Mouse (Mus musculus) cortical plate, adult 2 months (tissue): ENCODE measurements at regions not wholly inside any gene's neighbourhood (a gene's known extent, or its start where the extent isn't known, plus 50 kb on each side); places are given as distances from the start of the nearest gene placed in this dataset.

ENCODE experiments used
- H3K27ac ChIP-seq: fragments of 200-500 bp; 2 replicates; pipeline ENCODE4 v1.5.1; 2012; ENCODE audit warnings: low read length, control low read depth, inconsistent platforms; ENCODE audit not compliant: insufficient read depth
- H3K4me1 ChIP-seq: fragments of 200-500 bp; 2 replicates; pipeline ENCODE4 v1.6.1; 2011; ENCODE audit warnings: low read length; ENCODE audit not compliant: control insufficient read depth, insufficient read depth
- H3K4me3 ChIP-seq: fragments of 200-500 bp; 2 replicates; pipeline ENCODE4 v1.5.1; 2011; ENCODE audit warnings: mild to moderate bottlenecking, low read length, control low read depth; ENCODE audit not compliant: insufficient read depth
- CTCF ChIP-seq: fragments of 200-500 bp; IDR thresholded peaks from 2 replicates; pipeline ENCODE4 v1.5.1; 2011; ENCODE audit warnings: mild to moderate bottlenecking, control low read depth, low read length; ENCODE audit not compliant: insufficient read depth; ENCODE audit errors: extremely low read depth
- POLR2A ChIP-seq: fragments of 200-500 bp; IDR thresholded peaks from 2 replicates; pipeline ENCODE4 v1.6.1; 2011; ENCODE audit warnings: mild to moderate bottlenecking, low read length, control low read depth; ENCODE audit not compliant: insufficient read depth; ENCODE audit errors: extremely low read depth

GRCm38 (mm10) chr7:62179387-62179786, 167.0 kb upstream of the Ndn start:
- no peak overlapping the region for H3K4me3 ChIP-seq
- TF ChIP-seq POLR2A: no peak
- TF ChIP-seq CTCF: 0 out of 2 replicates have a peak, but pooled peaks have one; percentile 1
- H3K4me1 ChIP-seq: no peaks in the 10 kb centered on the region
- H3K27ac ChIP-seq: no peak overlapping the region

DNA sequence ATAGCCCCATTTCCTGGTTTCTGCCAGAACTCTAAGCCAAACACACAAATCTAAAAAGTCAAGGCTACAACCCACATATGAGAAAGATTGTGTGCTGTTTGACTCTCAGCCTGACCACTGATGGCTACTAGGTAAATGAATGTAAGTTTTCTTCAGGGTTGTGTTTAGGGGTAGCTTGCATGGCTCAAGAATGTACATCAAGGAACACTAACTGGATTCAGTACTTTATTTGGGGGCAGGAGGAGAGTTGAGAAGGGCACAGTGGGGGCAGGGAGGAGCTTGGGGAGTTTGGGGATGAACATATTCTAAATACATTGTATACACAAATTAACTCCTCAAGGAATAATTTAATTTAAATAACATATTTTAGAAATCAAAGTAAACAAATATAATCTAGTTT, 137.8 kb upstream of the Ndn start:
- Histone ChIP-seq H3K4me3 (peak overlapping the region; percentile 65; the same call in 1 of the 2 replicates), H3K27ac (no peak overlapping the region), H3K4me1 (no peaks in the 10 kb centered on the region)
- TF ChIP-seq POLR2A (no peak), CTCF (no peak)

DNA sequence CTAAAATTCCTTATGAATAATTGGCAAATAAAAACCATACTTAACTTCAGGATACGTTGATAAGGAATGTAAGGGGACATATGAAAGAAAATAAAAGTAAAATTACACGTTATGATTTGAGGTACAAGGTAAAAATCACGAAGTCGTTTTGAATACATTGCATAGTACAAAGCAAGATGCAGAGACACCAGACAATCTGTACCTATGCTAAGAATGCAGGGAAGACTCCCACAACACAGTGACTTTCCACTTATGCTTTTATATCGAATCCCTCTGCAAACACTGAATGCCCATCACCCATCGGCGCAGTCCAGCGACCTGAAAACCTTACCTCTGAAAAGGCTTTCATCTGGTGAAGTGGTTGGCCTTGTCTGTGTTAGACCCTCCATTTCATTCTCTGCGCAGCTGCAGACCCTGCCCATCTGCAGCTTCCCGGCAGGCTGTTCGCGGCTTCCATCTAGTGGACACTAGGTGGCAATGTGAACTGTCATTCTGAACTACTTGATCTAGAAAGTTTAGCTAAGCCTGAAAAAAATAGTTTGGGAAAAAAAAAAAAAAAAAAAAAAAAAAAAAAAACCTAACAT, 137.2 kb upstream of the Ndn start:
- Histone ChIP-seq H3K4me1 (no peaks in the 10 kb centered on the region), H3K4me3 (peak overlapping the region; percentile 65), H3K27ac (no peak overlapping the region)
- TF ChIP-seq CTCF (peak; percentile 47), POLR2A (0 out of 2 replicates have a peak, but pooled peaks have one; percentile 48)

DNA sequence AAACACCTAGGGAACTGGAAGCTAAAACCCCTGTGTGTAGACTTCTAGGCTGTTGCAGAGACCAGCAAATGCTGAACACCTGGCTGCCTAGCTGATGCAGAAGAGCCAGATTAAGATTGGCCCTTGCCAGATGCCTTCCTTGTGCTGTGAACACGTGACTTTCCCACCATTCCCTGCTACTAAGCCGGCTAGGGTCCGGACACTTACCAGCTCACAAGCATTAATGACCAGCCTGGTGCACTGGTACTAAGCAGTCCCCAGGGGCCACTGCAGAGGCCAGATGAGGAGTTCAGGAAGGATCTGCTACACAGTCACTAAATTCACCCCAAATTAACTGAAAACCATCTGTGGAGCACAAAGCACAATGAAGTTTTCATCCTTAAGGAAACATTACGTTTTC, 121.2 kb upstream of the Ndn start:
- Histone ChIP-seq H3K4me3 (no peak overlapping the region), H3K27ac (no peak overlapping the region)
- TF ChIP-seq POLR2A (no peak), CTCF (no peak)

GRCm38 (mm10) chr7:62227727-62228126, 118.6 kb upstream of the Ndn start:
- Histone ChIP-seq H3K4me1 (no peaks in the 10 kb centered on the region), H3K27ac (no peak overlapping the region), H3K4me3 (no peak overlapping the region)
- TF ChIP-seq POLR2A (no peak), CTCF (0 out of 2 replicates have a peak, but pooled peaks have one; percentile 19)

More for the DNA sequence above, 121.2 kb upstream of the Ndn start:
- no peaks in the 10 kb centered on the region for H3K4me1 ChIP-seq

DNA sequence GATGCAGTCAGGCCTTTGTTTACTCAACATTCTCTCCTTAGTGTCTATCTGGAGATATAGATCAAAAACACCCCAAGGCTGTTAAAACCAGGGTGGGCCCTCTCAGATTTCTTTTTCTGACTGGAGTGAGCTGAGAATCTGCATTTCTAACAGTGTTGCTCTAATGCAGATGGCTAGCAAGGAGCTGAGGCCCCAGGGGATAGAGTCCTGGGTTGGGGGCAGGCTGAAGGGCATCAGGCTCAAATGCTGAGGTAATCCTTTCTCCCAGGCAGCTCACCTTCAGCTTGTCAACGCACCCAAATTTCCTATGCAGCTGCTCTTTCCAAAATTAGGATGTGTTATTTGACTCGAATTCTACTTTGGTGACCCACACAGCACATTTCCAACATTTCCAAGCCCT, 115.7 kb upstream of the Ndn start:
- no peak overlapping the region for H3K4me3 ChIP-seq
- no peaks in the 10 kb centered on the region for H3K4me1 ChIP-seq
- TF ChIP-seq CTCF (no peak), POLR2A (no peak)
- no peak overlapping the region for H3K27ac ChIP-seq

DNA sequence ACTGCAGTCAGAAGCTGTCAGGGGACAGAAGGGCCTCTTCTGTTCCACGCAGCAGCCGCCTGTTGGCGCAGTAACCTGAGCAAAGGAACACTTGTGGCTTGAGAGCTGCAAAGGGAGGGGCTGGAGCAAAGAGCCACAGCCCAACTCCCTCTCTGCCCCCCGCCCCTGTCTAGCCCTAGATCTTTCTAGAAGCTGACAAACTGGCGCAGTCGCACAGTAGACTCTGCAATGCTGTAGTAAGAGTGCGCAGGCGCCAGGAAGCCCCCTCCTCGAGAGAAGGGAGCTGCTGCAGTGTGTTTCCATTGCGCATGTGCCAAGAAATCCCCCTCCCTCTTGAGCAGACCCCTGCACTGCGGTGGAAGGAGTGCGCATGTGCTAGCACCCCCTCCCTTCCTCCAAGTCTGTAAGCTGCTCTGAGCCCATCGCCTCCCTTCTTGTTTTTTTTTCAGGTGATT, 115.2 kb upstream of the Ndn start:
- no peak for TF ChIP-seq CTCF
- no peak for TF ChIP-seq POLR2A
- H3K4me3 ChIP-seq: no peak overlapping the region

DNA sequence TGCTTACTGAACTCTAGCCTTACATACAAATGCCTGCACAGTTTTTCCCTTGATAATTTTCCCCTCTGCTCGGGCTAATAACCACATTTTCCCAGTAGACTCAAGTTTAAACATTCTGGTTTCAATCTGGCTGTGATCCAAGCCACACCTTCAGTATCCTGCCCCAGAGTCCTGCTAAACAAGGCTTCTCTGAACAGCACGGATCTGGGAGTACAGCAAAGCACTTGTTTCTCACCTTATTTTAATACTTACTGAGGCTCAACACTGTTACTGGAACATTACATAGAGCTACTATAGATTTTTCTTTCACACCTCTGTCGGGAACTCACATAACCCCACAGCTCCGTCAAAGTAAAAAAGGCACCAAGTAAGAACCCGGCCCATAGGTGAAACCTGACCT, 114.3 kb upstream of the Ndn start:
- TF ChIP-seq CTCF: no peak
- TF ChIP-seq POLR2A: no peak
- H3K4me1 ChIP-seq: no peaks in the 10 kb centered on the region
- H3K4me3 ChIP-seq: no peak overlapping the region
- H3K27ac ChIP-seq: no peak overlapping the region

More for the DNA sequence above, 115.2 kb upstream of the Ndn start:
- no peaks in the 10 kb centered on the region for H3K4me1 ChIP-seq
- H3K27ac ChIP-seq: no peak overlapping the region

- TF ChIP-seq CTCF: no peak
- TF ChIP-seq POLR2A: no peak
Measured at GRCm38 (mm10) chr7:62234037-62234436, 112.3 kb upstream of the Ndn start.

DNA sequence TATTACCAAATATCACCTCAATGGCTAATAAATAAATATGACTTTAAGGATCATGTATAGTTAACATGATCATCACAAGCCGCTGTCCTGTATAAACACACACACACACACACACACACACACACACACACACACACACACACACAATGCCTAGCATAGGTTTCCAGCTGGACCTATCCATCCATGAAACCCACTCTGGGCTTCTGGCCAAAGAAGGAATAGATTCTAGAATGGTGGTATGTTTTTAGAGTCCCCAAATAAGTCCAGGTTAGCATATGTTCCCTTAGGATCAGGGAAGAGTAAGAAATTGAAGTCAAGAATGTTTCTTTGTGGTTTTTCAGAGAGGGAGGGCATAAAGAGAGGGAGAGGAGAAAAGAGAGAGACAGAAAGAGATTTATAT, 110.6 kb upstream of the Ndn start:
- TF ChIP-seq POLR2A (no peak), CTCF (no peak)
- Histone ChIP-seq H3K4me3 (no peak overlapping the region), H3K27ac (no peak overlapping the region), H3K4me1 (no peaks in the 10 kb centered on the region)

More at GRCm38 (mm10) chr7:62234037-62234436, 112.3 kb upstream of the Ndn start:
- Histone ChIP-seq H3K4me1 (no peaks in the 10 kb centered on the region), H3K4me3 (no peak overlapping the region), H3K27ac (no peak overlapping the region)
